Mouse (Mus musculus): Measurements from ENCODE around the gene Iqcd. TPM values are rescaled to one million over a fixed set of nuclear protein-coding genes. Genes with fewer than 3 reads are reported as not detected.

Gene Iqcd
- polyA plus RNA-seq, 1 experiment from 2014 or later, result 0.55 TPM

- Histone ChIP-seq H3K27me3 (ENCODE audit: control insufficient read depth, insufficient read depth, low read length) (no peaks in the 10 kb centered on the region), H3K4me3 (ENCODE audit: low read depth, low read length) (no peak overlapping the region)
These were observed 28.1 kb upstream of the Iqcd start for GRCm38 (mm10) chr5:120560616-120561311.

GRCm38 (mm10) chr5:120562956-120563913 is 25.6 kb upstream of the Iqcd start:
- H3K9ac ChIP-seq (replicated peaks; ENCODE audit: low read length), result peak overlapping the region; percentile 28; the same call in 1 of the 2 replicates
- no peaks in the 10 kb centered on the region; the same call in 1 of the 2 replicates for H3K27me3 ChIP-seq (ENCODE audit: control insufficient read depth, insufficient read depth, low read length)
- ATAC-seq (replicated peaks; ENCODE audit: insufficient number of reproducible peaks, low FRiP score, low TSS enrichment, low read depth) (peak; percentile 67), DNase-seq (ENCODE audit: low spot score) (peak; percentile 77)
- H3K27ac ChIP-seq (replicated peaks; ENCODE audit: low read depth, low read length), result peak overlapping the region; percentile 83
- 34% methylated on average over 28 of the region's 28 CpGs for WGBS
- H3K4me3 ChIP-seq (ENCODE audit: low read depth, low read length), result no peak overlapping the region
- no peaks in the 10 kb centered on the region for H3K9me3 ChIP-seq (replicated peaks; ENCODE audit: control insufficient read depth, low read length)
- H3K4me1 ChIP-seq (ENCODE audit: control insufficient read depth, insufficient read depth, low read length), result peaks cover 35% of the 10 kb centered on the region
- no peaks in the 10 kb centered on the region for H3K36me3 ChIP-seq (replicated peaks; ENCODE audit: control insufficient read depth, insufficient read depth, low read depth, low read length)
- H3K4me2 ChIP-seq (ENCODE audit: low read depth, low read length), result no peak overlapping the region; the same call in 1 of the 2 replicates

More at GRCm38 (mm10) chr5:120560616-120561311, 28.1 kb upstream of the Iqcd start:
- H3K36me3 ChIP-seq (replicated peaks; ENCODE audit: control insufficient read depth, insufficient read depth, low read depth, low read length), result no peaks in the 10 kb centered on the region
- DNase-seq (ENCODE audit: low spot score) (peak; percentile 44), ATAC-seq (replicated peaks; ENCODE audit: insufficient number of reproducible peaks, low FRiP score, low TSS enrichment, low read depth) (no peak; the same call in 1 of the 2 replicates)
- H3K9ac ChIP-seq (replicated peaks; ENCODE audit: low read length), result no peak overlapping the region
- peak overlapping the region; percentile 16 for H3K4me2 ChIP-seq (ENCODE audit: low read depth, low read length)
- no peaks in the 10 kb centered on the region for H3K9me3 ChIP-seq (replicated peaks; ENCODE audit: control insufficient read depth, low read length)
- H3K4me1 ChIP-seq (ENCODE audit: control insufficient read depth, insufficient read depth, low read length), result peaks cover 18% of the 10 kb centered on the region
- peak overlapping the region; percentile 52 for H3K27ac ChIP-seq (replicated peaks; ENCODE audit: low read depth, low read length)
- WGBS, result 19% methylated on average over 16 of the region's 16 CpGs

DNA sequence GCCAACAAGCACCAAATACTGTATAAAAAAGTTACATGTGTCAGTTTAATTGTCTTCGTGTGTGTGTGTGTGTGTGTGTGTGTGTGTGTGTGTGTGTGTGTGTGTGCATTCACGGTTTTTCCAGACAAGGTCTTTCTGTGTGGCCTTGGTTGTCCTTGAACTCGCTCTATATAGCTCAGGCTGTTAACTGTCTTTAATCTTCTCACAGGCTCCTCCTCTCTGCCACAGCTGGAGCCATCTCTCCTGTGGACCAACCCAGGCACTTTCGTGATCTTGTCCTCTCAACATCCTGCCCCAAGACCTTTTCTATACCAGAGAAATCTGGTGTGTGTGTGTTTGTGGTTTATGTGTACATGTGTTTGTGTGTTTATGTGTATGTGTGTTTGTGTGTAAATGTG is 24.9 kb upstream of the Iqcd start:
- H3K9ac ChIP-seq (replicated peaks; ENCODE audit: low read length), result no peak overlapping the region
- no peak for DNase-seq (ENCODE audit: low spot score)
- H3K4me3 ChIP-seq (ENCODE audit: low read depth, low read length), result no peak overlapping the region
- H3K36me3 ChIP-seq (replicated peaks; ENCODE audit: control insufficient read depth, insufficient read depth, low read depth, low read length), result no peaks in the 10 kb centered on the region
- ATAC-seq (replicated peaks; ENCODE audit: insufficient number of reproducible peaks, low FRiP score, low TSS enrichment, low read depth), result no peak
- H3K4me1 ChIP-seq (ENCODE audit: control insufficient read depth, insufficient read depth, low read length), result peaks cover 38% of the 10 kb centered on the region
- peak overlapping the region; percentile 83; the same call in 1 of the 2 replicates for H3K27ac ChIP-seq (replicated peaks; ENCODE audit: low read depth, low read length)
- 44% methylated on average over 4 of the region's 4 CpGs for WGBS
- no peak overlapping the region for H3K4me2 ChIP-seq (ENCODE audit: low read depth, low read length)
- no peaks in the 10 kb centered on the region for H3K9me3 ChIP-seq (replicated peaks; ENCODE audit: control insufficient read depth, low read length)
- H3K27me3 ChIP-seq (ENCODE audit: control insufficient read depth, insufficient read depth, low read length), result no peaks in the 10 kb centered on the region; the same call in 1 of the 2 replicates

GRCm38 (mm10) chr5:120565171-120565905 is 23.5 kb upstream of the Iqcd start:
- no peak for ATAC-seq (replicated peaks; ENCODE audit: insufficient number of reproducible peaks, low FRiP score, low TSS enrichment, low read depth)
- Histone ChIP-seq H3K4me1 (ENCODE audit: control insufficient read depth, insufficient read depth, low read length) (peaks cover 35% of the 10 kb centered on the region), H3K4me3 (ENCODE audit: low read depth, low read length) (no peak overlapping the region), H3K9me3 (replicated peaks; ENCODE audit: control insufficient read depth, low read length) (no peaks in the 10 kb centered on the region), H3K27ac (replicated peaks; ENCODE audit: low read depth, low read length) (peak overlapping the region; percentile 75), H3K4me2 (ENCODE audit: low read depth, low read length) (no peak overlapping the region), H3K36me3 (replicated peaks; ENCODE audit: control insufficient read depth, insufficient read depth, low read depth, low read length) (no peaks in the 10 kb centered on the region), H3K9ac (replicated peaks; ENCODE audit: low read length) (0 out of 2 replicates have a peak overlapping the region, but pooled peaks have one; percentile 22), H3K27me3 (ENCODE audit: control insufficient read depth, insufficient read depth, low read length) (no peaks in the 10 kb centered on the region; the same call in 1 of the 2 replicates)
- no peak for DNase-seq (ENCODE audit: low spot score)
- WGBS, result 40% methylated on average over 15 of the region's 15 CpGs

GRCm38 (mm10) chr5:120566101-120566500 is 22.7 kb upstream of the Iqcd start:
- Histone ChIP-seq H3K4me3 (ENCODE audit: low read depth, low read length) (no peak overlapping the region), H3K9ac (replicated peaks; ENCODE audit: low read length) (peak overlapping the region; percentile 22; the same call in 1 of the 2 replicates), H3K9me3 (replicated peaks; ENCODE audit: control insufficient read depth, low read length) (no peaks in the 10 kb centered on the region), H3K4me2 (ENCODE audit: low read depth, low read length) (no peak overlapping the region), H3K4me1 (ENCODE audit: control insufficient read depth, insufficient read depth, low read length) (peaks cover 31% of the 10 kb centered on the region), H3K36me3 (replicated peaks; ENCODE audit: control insufficient read depth, insufficient read depth, low read depth, low read length) (no peaks in the 10 kb centered on the region), H3K27me3 (ENCODE audit: control insufficient read depth, insufficient read depth, low read length) (no peaks in the 10 kb centered on the region; the same call in 1 of the 2 replicates), H3K27ac (replicated peaks; ENCODE audit: low read depth, low read length) (peak overlapping the region; percentile 75)
- no peak for DNase-seq (ENCODE audit: low spot score)
- 58% methylated on average over 5 of the region's 5 CpGs for WGBS
- no peak for ATAC-seq (replicated peaks; ENCODE audit: insufficient number of reproducible peaks, low FRiP score, low TSS enrichment, low read depth)

- DNase-seq (ENCODE audit: low spot score), result no peak
- peaks cover 30% of the 10 kb centered on the region for H3K4me1 ChIP-seq (ENCODE audit: control insufficient read depth, insufficient read depth, low read length)
- no peak for ATAC-seq (replicated peaks; ENCODE audit: insufficient number of reproducible peaks, low FRiP score, low TSS enrichment, low read depth)
- no peaks in the 10 kb centered on the region for H3K9me3 ChIP-seq (replicated peaks; ENCODE audit: control insufficient read depth, low read length)
- no peak overlapping the region; the same call in 1 of the 2 replicates for H3K9ac ChIP-seq (replicated peaks; ENCODE audit: low read length)
- no peaks in the 10 kb centered on the region; the same call in 1 of the 2 replicates for H3K27me3 ChIP-seq (ENCODE audit: control insufficient read depth, insufficient read depth, low read length)
- H3K36me3 ChIP-seq (replicated peaks; ENCODE audit: control insufficient read depth, insufficient read depth, low read depth, low read length), result no peaks in the 10 kb centered on the region
- H3K27ac ChIP-seq (replicated peaks; ENCODE audit: low read depth, low read length), result peak overlapping the region; percentile 82
- H3K4me2 ChIP-seq (ENCODE audit: low read depth, low read length), result no peak overlapping the region
- 45% methylated on average over 9 of the region's 9 CpGs for WGBS
- H3K4me3 ChIP-seq (ENCODE audit: low read depth, low read length), result no peak overlapping the region
These were observed 22.0 kb upstream of the Iqcd start for GRCm38 (mm10) chr5:120566681-120567252.

DNA sequence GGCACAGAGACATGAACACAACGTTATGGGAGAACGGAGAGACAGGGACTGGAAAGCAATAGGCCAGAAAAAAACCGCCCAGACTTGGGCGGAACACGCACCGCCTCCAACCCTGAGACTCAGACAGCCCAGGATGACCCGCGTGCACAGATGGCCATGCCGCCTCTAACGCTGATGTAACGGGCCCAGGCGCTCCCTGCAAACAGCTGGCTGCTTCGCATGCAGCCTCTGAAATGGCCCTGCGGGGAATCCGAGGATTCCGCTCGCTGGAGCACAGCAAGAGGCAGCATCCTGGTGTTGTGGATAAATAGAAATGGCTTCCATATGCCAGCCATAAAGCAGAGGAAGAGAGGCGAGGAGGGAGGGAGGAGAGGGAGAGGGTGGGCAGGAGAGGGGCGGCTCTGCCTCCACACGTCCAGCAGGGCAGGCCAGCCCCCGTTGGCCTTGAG is 21.5 kb upstream of the Iqcd start:
- no peak overlapping the region for H3K4me3 ChIP-seq (ENCODE audit: low read depth, low read length)
- no peaks in the 10 kb centered on the region for H3K9me3 ChIP-seq (replicated peaks; ENCODE audit: control insufficient read depth, low read length)
- ATAC-seq (replicated peaks; ENCODE audit: insufficient number of reproducible peaks, low FRiP score, low TSS enrichment, low read depth), result peak; percentile 46; the same call in 1 of the 2 replicates
- WGBS, result 8% methylated on average over 21 of the region's 21 CpGs
- H3K27me3 ChIP-seq (ENCODE audit: control insufficient read depth, insufficient read depth, low read length), result no peaks in the 10 kb centered on the region; the same call in 1 of the 2 replicates
- no peaks in the 10 kb centered on the region for H3K36me3 ChIP-seq (replicated peaks; ENCODE audit: control insufficient read depth, insufficient read depth, low read depth, low read length)
- H3K9ac ChIP-seq (replicated peaks; ENCODE audit: low read length), result peak overlapping the region; percentile 37
- DNase-seq (ENCODE audit: low spot score), result peak; percentile 80
- H3K4me1 ChIP-seq (ENCODE audit: control insufficient read depth, insufficient read depth, low read length), result peaks cover 30% of the 10 kb centered on the region
- peak overlapping the region; percentile 82 for H3K27ac ChIP-seq (replicated peaks; ENCODE audit: low read depth, low read length)
- peak overlapping the region; percentile 21; the same call in 1 of the 2 replicates for H3K4me2 ChIP-seq (ENCODE audit: low read depth, low read length)

Data from embryonic facial prominence, embryonic 11.5 days (tissue).